Mouse (Mus musculus): Measurements from ENCODE around the gene Pck1. TPM values are rescaled to one million over a fixed set of nuclear protein-coding genes. Genes with fewer than 3 reads are reported as not detected.

Gene Pck1
- polyA plus RNA-seq, 1 experiment = 871 TPM

DNA sequence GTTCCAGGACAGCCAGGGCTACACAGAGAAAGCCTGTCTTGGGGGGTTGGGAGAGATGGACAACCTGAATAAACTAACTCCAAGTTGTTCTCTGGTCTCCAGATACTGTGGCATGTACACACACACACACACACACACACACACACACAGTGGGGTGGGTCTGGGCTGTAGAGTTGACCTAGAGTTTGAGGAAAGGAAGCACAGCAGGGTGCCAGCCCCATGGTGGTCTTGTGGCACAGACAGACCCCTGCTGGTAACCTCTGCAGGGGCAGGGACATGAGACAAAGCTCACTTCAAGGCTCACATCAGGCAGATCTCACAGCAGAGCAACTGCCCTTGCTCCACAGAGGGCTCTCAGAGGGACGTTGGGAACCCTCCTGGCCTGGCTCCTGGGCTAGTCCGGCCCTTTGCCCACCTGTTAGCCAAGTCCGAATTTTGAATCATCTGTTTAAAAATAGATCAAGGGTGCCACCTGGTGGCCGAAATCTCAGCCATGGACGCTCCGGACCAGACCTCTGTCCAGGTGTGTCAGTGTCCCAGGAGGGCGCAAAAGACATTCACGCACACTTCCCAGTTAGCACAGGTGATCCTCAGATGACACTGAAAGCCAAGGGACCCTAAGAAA lies 31.1 kb downstream of the Pck1 start:
- no peak overlapping the region for H3K27ac ChIP-seq (ENCODE audit: insufficient read depth, low read depth, low read length)
- no peaks in the 10 kb centered on the region for H3K36me3 ChIP-seq (ENCODE audit: control insufficient read depth, insufficient read depth, low read length)
- H3K4me1 ChIP-seq (ENCODE audit: control insufficient read depth, insufficient read depth, low read length) = peaks cover 12% of the 10 kb centered on the region; the same call in 1 of the 2 replicates
- peak; percentile 82 for DNase-seq
- H3K4me3 ChIP-seq (ENCODE audit: insufficient read depth, low read depth, low read length) = no peak overlapping the region
- H3K27me3 ChIP-seq (replicated peaks; ENCODE audit: control insufficient read depth, insufficient read depth, low read length) = no peaks in the 10 kb centered on the region
- WGBS = 3% methylated on average over 8 of the region's 8 CpGs
- peak; percentile 73 for TF ChIP-seq CTCF (conservative IDR thresholded peaks at IDR 0.05; ENCODE audit: insufficient read depth, insufficient read length, low read depth, low read length)
- TF ChIP-seq POLR2A (IDR thresholded peaks at IDR 0.05; ENCODE audit: low read depth, low read length) = no peak

DNA sequence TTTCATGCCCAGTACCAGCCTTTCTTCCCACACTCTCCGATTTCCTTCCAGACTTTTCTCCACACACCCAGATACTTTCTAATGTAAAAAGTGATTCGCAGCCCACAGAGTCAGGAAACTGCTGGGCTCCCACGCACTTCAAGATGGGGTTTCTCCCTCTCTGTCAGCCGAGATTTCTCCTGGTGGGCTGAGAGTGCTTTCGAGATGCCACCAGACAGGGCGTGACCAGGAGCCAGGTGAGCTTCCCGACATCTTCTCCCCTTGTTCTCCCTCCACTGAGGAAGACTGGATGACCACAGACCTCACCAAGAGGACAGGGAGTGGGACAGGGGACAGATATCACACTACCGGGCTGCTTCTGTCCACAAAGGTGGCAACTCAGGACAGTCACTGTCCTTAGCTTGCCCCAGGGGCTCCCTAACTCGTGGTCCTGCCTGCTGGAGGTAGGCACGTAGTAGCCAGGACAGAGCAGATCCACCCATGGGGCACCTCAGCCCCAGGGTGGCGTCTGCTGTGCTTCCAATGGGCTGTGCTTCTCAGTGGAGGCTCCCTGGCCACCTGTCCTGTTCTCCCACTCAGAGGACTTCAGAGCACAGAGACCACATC lies 31.7 kb downstream of the Pck1 start:
- WGBS = 57% methylated on average over 11 of the region's 11 CpGs
- Histone ChIP-seq H3K36me3 (ENCODE audit: control insufficient read depth, insufficient read depth, low read length) (no peaks in the 10 kb centered on the region), H3K27me3 (replicated peaks; ENCODE audit: control insufficient read depth, insufficient read depth, low read length) (no peaks in the 10 kb centered on the region), H3K27ac (ENCODE audit: insufficient read depth, low read depth, low read length) (no peak overlapping the region), H3K4me3 (ENCODE audit: insufficient read depth, low read depth, low read length) (no peak overlapping the region), H3K4me1 (ENCODE audit: control insufficient read depth, insufficient read depth, low read length) (peaks cover 10% of the 10 kb centered on the region; the same call in 1 of the 2 replicates)
- DNase-seq = no peak
- TF ChIP-seq POLR2A (IDR thresholded peaks at IDR 0.05; ENCODE audit: low read depth, low read length) (no peak), CTCF (conservative IDR thresholded peaks at IDR 0.05; ENCODE audit: insufficient read depth, insufficient read length, low read depth, low read length) (no peak)

DNA sequence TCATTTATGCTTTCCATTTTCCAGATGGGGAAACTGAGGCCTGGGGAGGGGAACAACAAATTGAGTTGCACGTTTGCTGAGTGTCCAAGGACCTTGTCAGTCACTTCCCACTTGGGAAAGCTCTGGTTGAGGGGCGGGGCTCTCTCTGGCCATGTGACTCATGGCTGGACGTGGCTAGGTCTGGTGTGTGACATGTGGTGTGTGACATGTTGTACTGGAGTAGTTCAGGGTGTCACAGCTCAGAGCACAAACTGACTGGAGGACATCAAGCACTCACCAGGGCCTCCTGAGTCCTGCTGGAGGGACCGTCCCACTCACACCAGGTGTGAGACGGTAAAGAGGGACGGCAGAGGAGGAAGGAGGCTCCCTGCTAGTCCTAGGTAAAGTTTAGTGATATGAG lies 32.4 kb downstream of the Pck1 start:
- H3K36me3 ChIP-seq (ENCODE audit: control insufficient read depth, insufficient read depth, low read length) = no peaks in the 10 kb centered on the region
- 61% methylated on average over 6 of the region's 6 CpGs for WGBS
- H3K27me3 ChIP-seq (replicated peaks; ENCODE audit: control insufficient read depth, insufficient read depth, low read length) = no peaks in the 10 kb centered on the region
- no peak overlapping the region for H3K4me3 ChIP-seq (ENCODE audit: insufficient read depth, low read depth, low read length)
- H3K27ac ChIP-seq (ENCODE audit: insufficient read depth, low read depth, low read length) = no peak overlapping the region
- no peak for DNase-seq
- H3K4me1 ChIP-seq (ENCODE audit: control insufficient read depth, insufficient read depth, low read length) = peaks cover 10% of the 10 kb centered on the region; the same call in 1 of the 2 replicates
- TF ChIP-seq CTCF (conservative IDR thresholded peaks at IDR 0.05; ENCODE audit: insufficient read depth, insufficient read length, low read depth, low read length) = no peak
- no peak for TF ChIP-seq POLR2A (IDR thresholded peaks at IDR 0.05; ENCODE audit: low read depth, low read length)

DNA sequence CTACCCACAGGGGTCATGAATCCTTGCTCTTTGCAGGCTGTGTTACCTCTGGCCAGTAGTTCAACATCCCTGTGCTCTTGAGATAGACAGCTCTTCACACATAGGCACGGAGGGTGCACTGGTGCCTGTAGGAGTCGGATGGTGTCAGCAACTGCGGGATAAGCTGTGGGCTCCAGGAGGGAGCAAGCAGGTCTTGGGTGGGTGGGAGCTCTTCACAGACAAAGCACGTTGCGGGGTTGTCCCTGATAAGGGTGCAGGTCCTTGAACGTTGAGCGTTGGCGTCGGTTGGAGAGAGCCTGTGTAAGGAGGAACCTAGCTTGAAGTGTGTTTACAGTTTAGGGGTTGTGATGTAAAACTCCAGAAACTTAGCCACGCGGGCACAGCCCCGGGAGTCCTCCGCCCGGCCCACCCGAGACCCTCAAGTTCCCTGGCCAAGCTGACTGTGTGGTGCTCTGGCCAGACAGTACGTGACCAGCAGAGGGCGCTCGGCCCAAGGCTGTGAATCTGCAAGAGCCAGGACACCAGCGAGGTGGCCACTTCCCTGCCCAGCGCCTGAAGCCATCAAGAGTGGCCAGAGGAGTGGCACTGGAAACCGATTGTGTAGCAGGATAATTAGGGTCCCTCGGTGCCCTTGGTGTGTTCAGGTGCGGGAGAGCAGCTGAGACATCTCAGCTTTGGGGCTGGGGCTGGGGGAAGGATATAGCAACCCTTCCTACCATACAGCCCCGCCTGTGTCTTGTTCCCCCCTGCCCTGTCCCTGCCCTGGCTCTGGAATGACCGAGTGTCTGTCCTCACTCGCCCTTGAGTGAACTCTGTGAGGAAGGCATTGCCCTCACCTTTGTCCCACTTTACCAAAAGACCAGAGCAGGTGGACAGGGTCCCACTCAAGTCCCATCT lies 33.4 kb downstream of the Pck1 start:
- Histone ChIP-seq H3K27me3 (replicated peaks; ENCODE audit: control insufficient read depth, insufficient read depth, low read length) (no peaks in the 10 kb centered on the region), H3K36me3 (ENCODE audit: control insufficient read depth, insufficient read depth, low read length) (no peaks in the 10 kb centered on the region), H3K27ac (ENCODE audit: insufficient read depth, low read depth, low read length) (no peak overlapping the region), H3K4me3 (ENCODE audit: insufficient read depth, low read depth, low read length) (no peak overlapping the region), H3K4me1 (ENCODE audit: control insufficient read depth, insufficient read depth, low read length) (peaks cover 6% of the 10 kb centered on the region; the same call in 1 of the 2 replicates)
- 30% methylated on average over 26 of the region's 26 CpGs for WGBS
- DNase-seq = peak; percentile 86
- TF ChIP-seq CTCF (conservative IDR thresholded peaks at IDR 0.05; ENCODE audit: insufficient read depth, insufficient read length, low read depth, low read length) = peak; percentile 95
- TF ChIP-seq POLR2A (IDR thresholded peaks at IDR 0.05; ENCODE audit: low read depth, low read length) = no peak

DNA sequence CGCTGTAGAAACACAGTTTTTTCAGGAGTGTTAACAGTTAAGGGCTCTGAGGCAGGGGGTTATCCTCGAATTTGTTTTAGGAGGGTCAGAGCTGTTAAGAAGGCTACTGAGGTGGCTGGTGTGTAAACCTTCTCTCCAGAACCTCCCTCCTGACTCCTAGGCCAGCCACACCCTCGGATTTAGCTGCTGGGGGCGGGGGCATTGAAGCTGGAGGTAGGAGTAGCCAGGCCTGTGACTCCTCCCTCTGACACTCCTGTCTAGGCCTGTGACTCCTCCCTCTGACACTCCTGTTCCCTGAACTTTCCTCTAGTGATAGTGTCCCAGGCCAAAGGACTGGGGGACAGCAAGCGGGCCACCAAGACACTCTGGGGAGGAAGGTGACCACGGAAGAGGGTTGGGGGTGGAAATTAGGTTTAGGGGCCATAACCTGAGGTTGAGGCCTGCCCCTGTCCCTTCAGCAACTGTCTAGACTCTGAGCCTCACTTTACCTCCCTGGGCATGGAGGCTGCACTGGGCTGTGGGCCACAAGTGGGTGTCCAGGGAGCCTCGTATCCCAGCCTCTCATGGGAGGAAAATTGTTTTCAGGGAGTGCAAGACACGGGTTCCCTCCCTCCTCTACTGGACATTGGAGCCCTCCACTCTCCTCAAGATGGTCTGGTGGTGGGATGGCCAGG lies 34.5 kb downstream of the Pck1 start:
- no peaks in the 10 kb centered on the region for H3K36me3 ChIP-seq (ENCODE audit: control insufficient read depth, insufficient read depth, low read length)
- 53% methylated on average over 8 of the region's 8 CpGs for WGBS
- H3K27me3 ChIP-seq (replicated peaks; ENCODE audit: control insufficient read depth, insufficient read depth, low read length) = no peaks in the 10 kb centered on the region
- H3K4me1 ChIP-seq (ENCODE audit: control insufficient read depth, insufficient read depth, low read length) = 0 out of 2 replicates have a peak, but pooled peaks cover 2% of the 10 kb centered on the region
- DNase-seq = peak; percentile 63
- TF ChIP-seq POLR2A (IDR thresholded peaks at IDR 0.05; ENCODE audit: low read depth, low read length) (no peak), CTCF (conservative IDR thresholded peaks at IDR 0.05; ENCODE audit: insufficient read depth, insufficient read length, low read depth, low read length) (no peak)
- H3K4me3 ChIP-seq (ENCODE audit: insufficient read depth, low read depth, low read length) = no peak overlapping the region
- H3K27ac ChIP-seq (ENCODE audit: insufficient read depth, low read depth, low read length) = no peak overlapping the region

DNA sequence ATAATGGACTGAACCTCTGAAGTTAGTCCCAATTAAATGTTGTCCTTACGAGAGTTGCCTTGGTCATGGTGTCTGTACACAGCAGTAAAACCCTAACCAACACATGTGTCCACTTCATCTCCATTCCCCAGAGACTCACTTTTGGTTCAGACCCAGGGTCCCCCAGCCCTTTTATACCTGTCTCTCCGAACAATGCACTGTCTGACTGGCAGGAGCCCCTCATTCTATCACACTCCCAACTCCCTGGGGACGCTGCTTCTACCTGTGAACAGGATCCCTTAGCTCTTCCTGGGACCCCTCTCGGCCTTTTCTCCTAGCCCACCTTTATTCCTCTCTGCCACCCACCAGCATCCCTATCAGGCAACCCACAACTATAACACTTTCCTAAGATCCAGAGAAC lies 41.9 kb downstream of the Pck1 start:
- Histone ChIP-seq H3K4me1 (ENCODE audit: control insufficient read depth, insufficient read depth, low read length) (no peaks in the 10 kb centered on the region), H3K27ac (ENCODE audit: insufficient read depth, low read depth, low read length) (no peak overlapping the region), H3K4me3 (ENCODE audit: insufficient read depth, low read depth, low read length) (no peak overlapping the region), H3K27me3 (replicated peaks; ENCODE audit: control insufficient read depth, insufficient read depth, low read length) (no peaks in the 10 kb centered on the region), H3K36me3 (ENCODE audit: control insufficient read depth, insufficient read depth, low read length) (no peaks in the 10 kb centered on the region)
- TF ChIP-seq POLR2A (IDR thresholded peaks at IDR 0.05; ENCODE audit: low read depth, low read length) (no peak), CTCF (conservative IDR thresholded peaks at IDR 0.05; ENCODE audit: insufficient read depth, insufficient read length, low read depth, low read length) (no peak)
- no peak for DNase-seq
- 92% methylated on average over 4 of the region's 4 CpGs for WGBS

All from kidney, adult 2 months (tissue).